Mouse (Mus musculus): Measurements from ENCODE around the gene Iqck.

Iqck gene

GRCm38 (mm10) chr7:118911571-118911970, 56.0 kb downstream of the Iqck start:
- DNase-seq (ENCODE audit: low read depth, low spot score) = no peak

GRCm38 (mm10) chr7:118912049-118912490, 56.5 kb downstream of the Iqck start:
- no peak for DNase-seq (ENCODE audit: low read depth, low spot score)

GRCm38 (mm10) chr7:118914561-118915165, 59.1 kb downstream of the Iqck start:
- DNase-seq (ENCODE audit: low read depth, low spot score) = no peak

- DNase-seq (ENCODE audit: low read depth, low spot score) = no peak
Measured at GRCm38 (mm10) chr7:118919261-118920006, 63.9 kb downstream of the Iqck start.

- DNase-seq (ENCODE audit: low read depth, low spot score) = no peak
Measured at GRCm38 (mm10) chr7:118922441-118923202, 67.1 kb downstream of the Iqck start.

GRCm38 (mm10) chr7:118925547-118925946, 70.0 kb downstream of the Iqck start:
- no peak for DNase-seq (ENCODE audit: low read depth, low spot score)

GRCm38 (mm10) chr7:118926516-118927260, 71.1 kb downstream of the Iqck start:
- no peak for DNase-seq (ENCODE audit: low read depth, low spot score)

GRCm38 (mm10) chr7:118927279-118927678, 71.7 kb downstream of the Iqck start:
- DNase-seq (ENCODE audit: low read depth, low spot score) = no peak

- no peak for DNase-seq (ENCODE audit: low read depth, low spot score)
Measured at GRCm38 (mm10) chr7:118928316-118928715, 72.8 kb downstream of the Iqck start.

GRCm38 (mm10) chr7:118928916-118929315, 73.4 kb downstream of the Iqck start:
- DNase-seq (ENCODE audit: low read depth, low spot score) = no peak

GRCm38 (mm10) chr7:118929601-118930311, 74.2 kb downstream of the Iqck start:
- DNase-seq (ENCODE audit: low read depth, low spot score) = no peak

- DNase-seq (ENCODE audit: low read depth, low spot score) = no peak
Measured at GRCm38 (mm10) chr7:118931502-118932395, 76.2 kb downstream of the Iqck start.

- DNase-seq (ENCODE audit: low read depth, low spot score) = no peak
Measured at GRCm38 (mm10) chr7:118935306-118935705, 79.8 kb downstream of the Iqck start.

GRCm38 (mm10) chr7:118936844-118937243, 81.3 kb downstream of the Iqck start:
- no peak for DNase-seq (ENCODE audit: low read depth, low spot score)

- no peak for DNase-seq (ENCODE audit: low read depth, low spot score)
Measured at GRCm38 (mm10) chr7:118937469-118938387, 82.2 kb downstream of the Iqck start.

GRCm38 (mm10) chr7:118942297-118942696, 86.7 kb downstream of the Iqck start:
- no peak for DNase-seq (ENCODE audit: low read depth, low spot score)

- no peak for DNase-seq (ENCODE audit: low read depth, low spot score)
Measured at GRCm38 (mm10) chr7:118943170-118943569, 87.6 kb downstream of the Iqck start.

GRCm38 (mm10) chr7:118944884-118945283, 89.3 kb downstream of the Iqck start:
- DNase-seq (ENCODE audit: low read depth, low spot score) = no peak

- no peak for DNase-seq (ENCODE audit: low read depth, low spot score)
Measured at GRCm38 (mm10) chr7:118947241-118947640, 91.7 kb downstream of the Iqck start.

Measured in brain, embryonic 18.5 days (tissue).